10 mouse cellular contexts compared by ENCODE assay signal in the genomic region with DNA sequence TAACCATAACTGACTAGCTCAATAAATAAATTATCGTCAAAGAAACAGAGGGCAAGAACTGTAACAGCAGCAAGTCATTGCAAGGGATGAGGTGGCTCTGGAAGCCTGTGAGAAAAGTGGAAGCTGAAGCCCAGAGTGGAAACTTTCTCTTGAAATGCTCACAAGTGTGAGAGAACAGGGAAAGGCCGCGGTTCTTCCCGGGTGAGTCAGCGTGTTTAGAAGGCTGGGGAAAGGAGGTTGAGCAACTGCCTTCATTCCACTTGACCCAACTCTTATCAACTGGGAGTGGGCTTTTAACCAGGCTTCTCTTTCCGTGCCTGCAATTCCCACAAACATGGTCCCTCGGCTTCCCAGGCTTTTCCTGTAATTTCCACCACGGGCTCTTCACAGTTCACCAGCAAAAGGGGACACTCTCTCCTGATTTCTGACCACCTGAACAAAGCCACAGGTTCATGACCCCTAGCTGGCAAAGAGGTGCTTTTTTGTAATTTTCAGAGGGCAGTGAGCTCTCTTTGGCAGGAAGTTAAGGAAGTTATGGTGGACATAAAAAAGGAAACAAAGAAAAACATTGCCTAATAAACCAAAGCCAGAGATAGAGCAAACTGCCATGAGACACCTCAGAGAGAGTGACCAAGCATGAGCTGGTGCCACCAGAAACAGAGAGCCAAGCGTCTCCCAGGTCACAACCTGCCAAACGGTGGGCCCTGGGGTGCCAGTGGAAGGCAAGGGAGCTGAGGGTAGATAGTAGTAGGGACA. TPM values are rescaled to one million over a fixed set of nuclear protein-coding genes. Genes with fewer than 3 reads are reported as not detected.
DNase-seq lines count a peak whose midpoint lies in the region; ATAC-seq and TF ChIP-seq lines count a peak whose summit lies in the region.
"Had no signal": no experiment of that assay in that cellular context is flagged by ENCODE, and none has a peak within 500 bp of the region (broad histone marks: within the 10 kb centered on the region; RNA-seq: fewer than 3 reads in every experiment).

No protein-coding gene starts in this region.

- H3K9me3 ChIP-seq in heart, embryonic 13.5 days = 0 out of 2 replicates have a peak, but pooled peaks cover 2% of the 10 kb centered on the region
- H3K9me3 ChIP-seq in lung, embryonic 14.5 days (ENCODE audit: low read depth, low read length) = no peaks in the 10 kb centered on the region
- no peaks in the 10 kb centered on the region for H3K9me3 ChIP-seq in forebrain, embryonic 15.5 days

- WGBS in heart, embryonic 13.5 days = 37% methylated on average over 10 of the region's 10 CpGs
- WGBS in lung, embryonic 14.5 days = 58% methylated on average over 10 of the region's 10 CpGs
- 94% methylated on average over 10 of the region's 10 CpGs for WGBS in forebrain, embryonic 15.5 days

- DNase-seq in urinary bladder, postnatal 14 days (ENCODE audit: low spot score) = peak; percentile 64
- no peak for DNase-seq in urinary bladder, postnatal 4 days (ENCODE audit: low spot score in 2 of 2)
- peak; percentile 46 for DNase-seq in lung, embryonic 14.5 days
- DNase-seq in right cerebral cortex, postnatal 10 days (ENCODE audit: low spot score in 2 of 2) = no peak
- no peak for DNase-seq in left cerebral cortex, adult 2 months (ENCODE audit: extremely low spot score in 1 of 2, low spot score in 2 of 2)
- no peak for DNase-seq in adipocyte (ENCODE audit: low spot score)
- DNase-seq: cerebellum, postnatal 36 days had no signal

- no peaks in the 10 kb centered on the region for H3K36me3 ChIP-seq in heart, embryonic 13.5 days
- no peaks in the 10 kb centered on the region for H3K36me3 ChIP-seq in lung, embryonic 14.5 days (ENCODE audit: insufficient read depth)
- H3K36me3 ChIP-seq in forebrain, embryonic 15.5 days = no peaks in the 10 kb centered on the region

- no peak overlapping the region for H3K4me3 ChIP-seq in heart, embryonic 13.5 days
- H3K4me3 ChIP-seq in lung, embryonic 14.5 days (ENCODE audit: low read depth, low read length) = no peak overlapping the region
- no peak overlapping the region for H3K4me3 ChIP-seq in left cerebral cortex, adult 2 months
- no peak overlapping the region for H3K4me3 ChIP-seq in forebrain, embryonic 15.5 days

- ATAC-seq in heart, embryonic 13.5 days (ENCODE audit: extremely low read depth, insufficient number of reproducible peaks, low FRiP score, low TSS enrichment) = no peak
- no peak for ATAC-seq in lung, embryonic 14.5 days (ENCODE audit: insufficient read depth)
- ATAC-seq in forebrain, embryonic 15.5 days (replicated peaks) = no peak

- H3K9ac ChIP-seq in heart, embryonic 13.5 days = no peak overlapping the region
- no peak overlapping the region for H3K9ac ChIP-seq in lung, embryonic 14.5 days
- no peak overlapping the region for H3K9ac ChIP-seq in forebrain, embryonic 15.5 days (replicated peaks)

- H3K27me3 ChIP-seq in heart, embryonic 13.5 days (replicated peaks) = no peaks in the 10 kb centered on the region
- no peaks in the 10 kb centered on the region for H3K27me3 ChIP-seq in lung, embryonic 14.5 days (ENCODE audit: insufficient read depth, low read length)
- H3K27me3 ChIP-seq in forebrain, embryonic 15.5 days = no peaks in the 10 kb centered on the region

- no peak for TF ChIP-seq CTCF in lung, embryonic 14.5 days (IDR thresholded peaks at IDR 0.05; ENCODE audit: low read depth)
- no peak for TF ChIP-seq CTCF in left cerebral cortex, adult 2 months (IDR thresholded peaks at IDR 0.05)

- peaks cover 14% of the 10 kb centered on the region for H3K4me1 ChIP-seq in heart, embryonic 13.5 days
- H3K4me1 ChIP-seq in lung, embryonic 14.5 days (ENCODE audit: insufficient read depth) = no peaks in the 10 kb centered on the region
- no peaks in the 10 kb centered on the region for H3K4me1 ChIP-seq in forebrain, embryonic 15.5 days

- peak overlapping the region; percentile 62 for H3K27ac ChIP-seq in heart, embryonic 13.5 days (replicated peaks)
- H3K27ac ChIP-seq in lung, embryonic 14.5 days (ENCODE audit: low read depth) = peak overlapping the region; percentile 16
- H3K27ac ChIP-seq in left cerebral cortex, adult 2 months = no peak overlapping the region
- no peak overlapping the region for H3K27ac ChIP-seq in forebrain, embryonic 15.5 days (replicated peaks)
- H3K27ac ChIP-seq: kidney, postnatal 0 days had no signal

- intact Hi-C loops in left cerebral cortex, adult 2 months (cut with DNase I) = no loop called here

- no peak overlapping the region for H3K4me2 ChIP-seq in heart, embryonic 13.5 days
- no peak overlapping the region for H3K4me2 ChIP-seq in lung, embryonic 14.5 days
- no peak overlapping the region for H3K4me2 ChIP-seq in forebrain, embryonic 15.5 days (replicated peaks)

RNA-seq across cellular contexts. Expression of a gene that starts 17.6 kb away (rescaled TPM):
- 3.8 and 4.2 TPM in 2 replicates for polyA plus RNA-seq in heart, embryonic 13.5 days (2015; fragmentation: Nextera tagmentation; extraction: Ambion mirVana)
- 4.6 and 4.7 TPM in 2 replicates for polyA plus RNA-seq in lung, embryonic 14.5 days (2014; fragmentation: Nextera tagmentation; extraction: Ambion mirVana)
- 1 to 10 TPM; 3.4 to 4.3 TPM for total RNA-seq in left cerebral cortex, adult 2 months (2021)
- 1.8 and 1.9 TPM in 2 replicates for polyA plus RNA-seq in forebrain, embryonic 15.5 days (2015; fragmentation: Nextera tagmentation; extraction: Ambion mirVana)

RNA-seq across cellular contexts. Expression of a gene that starts 37.9 kb away (rescaled TPM):
- polyA plus RNA-seq in heart, embryonic 13.5 days (2015; fragmentation: Nextera tagmentation; extraction: Ambion mirVana) = 6.3 and 6.9 TPM in 2 replicates
- polyA plus RNA-seq in lung, embryonic 14.5 days (2014; fragmentation: Nextera tagmentation; extraction: Ambion mirVana) = 4.8 and 8.7 TPM in 2 replicates
- 10 to 100 TPM; 27.7 to 29.3 TPM for total RNA-seq in left cerebral cortex, adult 2 months (2021)
- 13.3 and 15.5 TPM in 2 replicates for polyA plus RNA-seq in forebrain, embryonic 15.5 days (2015; fragmentation: Nextera tagmentation; extraction: Ambion mirVana)

Comparison
In these comparisons a context has a peak if more than half of its experiments do, and no peak if none do; other contexts are left out.
1. DNase-seq: peak in urinary bladder, postnatal 14 days (single experiment) and lung, embryonic 14.5 days (single experiment); none in urinary bladder, postnatal 4 days (0 of 2), right cerebral cortex, postnatal 10 days (0 of 2), left cerebral cortex, adult 2 months (0 of 2) and adipocyte (single experiment).
2. H3K27ac ChIP-seq: peak in heart, embryonic 13.5 days (single experiment) and lung, embryonic 14.5 days (single experiment); none in left cerebral cortex, adult 2 months (single experiment) and forebrain, embryonic 15.5 days (single experiment).